Mouse (Mus musculus) gastrocnemius, postnatal 4 days (tissue): ENCODE measurements at regions not wholly inside any gene's neighbourhood (a gene's known extent, or its start where the extent isn't known, plus 50 kb on each side); places are given as distances from the start of the nearest gene placed in this dataset.
"Not testable (repeated sequence)": the region's sequence is repeated elsewhere in the genome, so short reads cannot be mapped to it uniquely, and the experiment has no call there.

Source experiments
- DNase-seq, 2 experiments: peaks; one replicate each; pipeline ENCODE4 v3.0.0; 2021 to 2022; ENCODE audit warnings: low spot score in 2 of 2, mixed read lengths in 2 of 2

DNA sequence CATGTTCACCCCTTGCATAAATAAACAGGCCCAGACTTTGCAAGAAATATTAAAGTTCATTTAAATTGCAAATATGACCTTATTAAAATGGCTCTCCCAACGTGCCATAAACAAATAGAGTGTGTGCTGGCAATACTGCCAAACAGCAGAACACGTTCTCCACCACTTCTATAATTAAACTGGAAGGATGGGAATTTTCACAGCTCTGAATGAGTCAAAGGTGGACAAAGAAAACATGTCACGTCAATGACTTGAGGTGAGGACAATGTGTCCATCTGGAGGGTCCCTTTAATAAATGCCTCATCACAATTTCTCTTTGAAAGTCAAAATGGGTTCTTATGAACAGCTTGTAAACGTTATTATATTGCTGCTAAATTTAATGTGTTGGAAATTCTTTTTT is 114.8 kb downstream of the Galc start:
- DNase-seq: no peak

DNA sequence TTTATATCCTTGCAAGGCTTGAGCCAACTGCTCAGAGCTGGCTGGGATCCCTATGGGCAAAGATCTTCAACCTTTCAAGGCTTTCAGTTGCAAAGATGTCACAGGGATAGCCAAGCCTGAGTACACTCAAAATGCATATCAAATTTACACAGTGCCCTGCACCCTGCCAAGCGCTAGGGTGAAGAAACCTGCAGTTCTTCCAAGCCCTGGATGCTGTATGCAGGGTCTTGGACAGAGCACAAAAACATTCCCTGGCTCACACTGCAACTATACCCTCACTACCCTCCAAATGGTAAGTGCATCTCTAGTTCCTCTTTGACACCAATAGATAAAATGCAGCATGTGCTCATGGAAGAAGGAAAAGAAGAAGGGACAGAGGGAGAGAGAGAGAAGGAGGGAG is 116.1 kb downstream of the Galc start:
- DNase-seq: no peak

DNA sequence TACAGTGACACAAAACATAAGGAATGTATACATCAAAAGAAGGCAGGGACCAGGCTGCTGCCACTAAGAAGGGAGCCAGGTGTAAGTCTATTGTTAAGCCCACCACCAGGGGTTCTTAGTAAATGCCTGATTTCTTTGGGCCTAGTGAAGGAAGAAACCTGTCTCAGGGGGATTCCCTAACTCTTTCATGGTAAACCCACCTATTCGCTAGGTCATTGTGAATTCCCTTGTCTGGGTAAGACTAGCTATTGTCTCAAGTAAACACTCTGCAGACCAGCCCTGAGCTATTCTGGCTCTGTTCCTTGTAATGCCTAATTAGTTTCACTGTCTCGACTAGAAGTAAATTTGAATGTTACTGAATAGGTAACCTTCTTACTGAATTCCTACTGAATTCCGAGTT is 119.4 kb downstream of the Galc start:
- not testable (repeated sequence) for DNase-seq

DNA sequence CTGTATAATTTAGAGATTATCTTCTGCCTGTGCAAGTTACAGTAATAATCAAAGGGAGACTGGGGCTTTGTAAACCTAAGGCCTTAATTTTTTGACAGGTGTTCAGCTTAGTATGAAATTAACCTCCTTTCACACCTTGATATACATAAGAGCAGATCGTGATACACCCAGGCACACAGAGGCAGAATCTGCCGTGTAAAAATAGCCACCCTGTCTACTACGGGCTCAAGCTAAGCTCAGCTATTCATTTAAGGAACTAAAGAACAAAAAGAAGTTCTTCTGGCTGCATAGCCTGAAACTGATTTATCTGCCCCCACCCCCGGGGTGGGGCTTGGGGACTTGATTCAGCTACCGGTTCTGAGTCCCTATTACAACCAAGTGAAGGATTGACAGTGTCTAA is 128.0 kb downstream of the Galc start:
- no peak for DNase-seq

DNA sequence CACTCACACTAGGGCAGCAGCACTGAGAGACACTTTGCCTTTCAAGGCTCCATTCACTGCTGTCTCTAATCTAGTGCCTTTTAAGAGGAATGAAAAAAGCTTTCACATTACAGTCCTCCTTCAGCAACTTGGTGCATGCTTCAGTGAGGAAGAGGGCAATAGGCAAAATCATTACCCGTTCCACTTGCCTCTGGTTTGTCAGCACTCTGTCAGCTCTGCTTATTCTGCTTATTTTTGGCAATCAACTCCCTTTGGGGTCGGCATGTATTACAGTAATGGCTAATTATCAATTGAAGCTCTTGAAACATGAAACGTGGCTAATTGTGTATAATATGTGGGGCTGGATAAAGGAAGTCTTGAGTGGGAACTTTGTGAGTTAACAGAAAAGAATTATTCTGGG is 135.7 kb downstream of the Galc start:
- no peak for DNase-seq

DNA sequence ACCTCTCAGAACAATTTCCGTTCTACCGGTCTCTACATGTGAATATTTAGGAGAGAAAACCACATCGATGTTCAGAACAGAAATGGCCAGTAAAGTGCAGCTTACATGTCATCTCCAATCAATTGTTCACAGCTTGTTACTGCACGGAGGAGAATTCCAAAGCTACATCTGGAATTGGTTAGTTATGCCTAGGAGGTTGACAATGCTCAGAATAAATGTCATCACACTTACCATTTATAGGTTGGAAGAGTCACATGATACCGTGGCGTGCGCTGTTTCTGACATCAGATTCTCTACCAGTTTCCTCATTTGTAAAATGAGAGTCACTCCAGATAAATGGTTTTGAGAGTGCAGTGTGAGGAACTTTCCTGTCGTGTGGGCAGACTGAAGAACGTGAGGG is 151.2 kb downstream of the Galc start:
- DNase-seq: no peak

DNA sequence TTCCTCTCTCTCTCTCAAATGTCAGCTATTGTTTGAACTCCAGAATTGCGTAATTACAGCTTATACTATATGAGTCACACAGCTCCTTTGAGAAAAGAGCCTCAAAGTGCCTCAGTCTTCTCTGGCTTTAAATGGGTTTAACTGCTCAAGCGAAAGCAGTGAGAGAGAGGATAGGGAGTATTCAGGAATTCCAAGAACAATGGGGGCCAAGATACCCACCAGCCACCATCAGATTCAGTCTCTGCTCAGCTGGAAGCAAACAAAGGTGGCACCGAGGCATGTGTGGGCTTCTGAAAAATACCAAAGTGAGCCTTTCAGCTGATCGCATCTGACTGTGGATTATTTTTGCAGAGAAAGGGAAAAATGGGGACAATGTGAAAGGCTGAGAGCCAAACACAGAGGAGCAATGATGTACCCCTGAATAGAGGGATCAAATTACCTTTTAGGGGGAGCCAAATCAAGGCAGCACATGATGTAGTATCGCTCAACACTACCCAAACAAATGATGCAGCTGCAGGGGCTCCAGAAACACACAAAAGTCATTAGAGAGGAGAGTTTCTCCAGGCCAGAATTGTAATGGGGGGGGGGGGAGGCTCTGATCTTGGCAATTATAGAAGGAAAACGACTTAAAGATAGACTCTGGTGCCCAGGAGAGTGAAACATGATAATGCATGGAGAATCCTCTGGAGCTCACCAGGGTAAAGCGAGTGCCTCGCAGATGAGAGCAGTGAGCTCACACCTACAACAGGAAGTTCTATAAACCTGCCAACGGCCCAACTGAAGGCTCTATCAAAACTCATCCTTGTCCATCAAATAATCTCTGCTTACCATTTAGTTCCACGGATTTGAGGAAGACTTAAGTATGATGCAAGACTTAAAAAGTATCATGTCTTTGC is 152.2 kb downstream of the Galc start:
- DNase-seq: no peak

DNA sequence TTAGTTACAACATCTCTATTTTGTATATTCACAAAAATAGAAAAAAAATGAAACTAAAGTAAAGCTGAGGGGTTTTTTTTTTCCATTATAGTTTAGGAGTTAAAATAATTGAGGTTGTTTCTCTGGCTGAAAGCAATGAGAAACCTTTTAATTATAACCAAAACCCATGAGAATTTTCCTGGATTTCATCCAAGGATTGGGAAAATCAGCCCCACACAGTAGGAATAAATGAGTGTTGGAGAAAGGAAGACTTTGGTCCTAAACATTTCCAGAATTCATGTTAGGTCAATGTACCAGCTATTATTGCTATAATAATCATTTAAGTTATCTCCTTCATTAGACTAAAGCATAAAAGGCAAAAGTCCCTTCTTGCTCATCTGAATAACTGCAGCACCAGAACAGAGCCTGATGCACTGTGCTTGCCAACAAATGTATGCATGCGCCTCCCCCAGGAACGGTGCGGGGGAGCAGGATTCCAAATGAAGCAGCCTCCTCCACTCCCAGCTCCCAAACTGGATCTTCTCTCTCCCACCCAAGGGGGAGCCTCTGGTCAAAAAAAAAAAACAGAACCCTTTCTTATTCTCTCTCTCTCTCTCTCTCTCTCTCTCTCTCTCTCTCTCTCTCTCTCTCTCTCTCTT is 153.0 kb downstream of the Galc start:
- DNase-seq: no peak

DNA sequence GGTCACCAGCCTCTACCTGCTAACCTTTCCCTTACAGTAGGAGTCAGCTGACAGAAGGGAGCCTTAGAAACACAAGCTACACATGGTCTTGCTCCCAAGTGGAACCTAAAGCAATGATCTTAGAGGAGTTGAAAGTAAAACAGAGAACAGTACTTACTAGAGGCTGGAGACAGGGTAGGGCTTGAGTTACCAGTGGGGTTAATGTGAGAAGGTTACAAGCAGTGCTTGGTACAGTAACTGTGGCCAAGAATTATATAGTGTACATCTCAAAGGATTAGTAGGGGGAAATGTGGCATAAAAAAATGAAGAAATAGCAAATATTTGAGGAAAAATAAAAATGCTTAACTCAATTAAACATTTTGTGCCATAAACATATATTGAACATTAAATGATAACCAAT is 153.5 kb downstream of the Galc start:
- DNase-seq: no peak

DNA sequence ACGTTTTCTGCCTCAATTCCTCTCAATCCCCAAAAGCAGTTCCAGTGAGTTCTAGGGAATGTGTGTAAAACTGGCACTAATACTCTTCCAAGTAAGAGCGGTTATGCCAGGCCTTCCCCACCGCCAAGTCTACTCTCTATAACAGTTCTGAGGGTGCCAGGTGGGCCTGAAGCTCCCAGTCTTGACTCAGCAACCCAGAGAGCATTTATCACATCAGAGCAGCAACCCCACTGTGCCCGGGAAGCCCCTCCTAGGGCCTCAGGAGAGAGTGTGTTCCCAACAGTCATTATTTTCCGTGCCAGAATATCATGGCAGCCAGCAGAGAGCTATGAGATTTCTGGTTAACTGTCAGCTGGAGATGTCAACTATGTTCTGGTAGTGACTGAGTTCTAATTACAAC is 169.1 kb downstream of the Galc start:
- DNase-seq: no peak

DNA sequence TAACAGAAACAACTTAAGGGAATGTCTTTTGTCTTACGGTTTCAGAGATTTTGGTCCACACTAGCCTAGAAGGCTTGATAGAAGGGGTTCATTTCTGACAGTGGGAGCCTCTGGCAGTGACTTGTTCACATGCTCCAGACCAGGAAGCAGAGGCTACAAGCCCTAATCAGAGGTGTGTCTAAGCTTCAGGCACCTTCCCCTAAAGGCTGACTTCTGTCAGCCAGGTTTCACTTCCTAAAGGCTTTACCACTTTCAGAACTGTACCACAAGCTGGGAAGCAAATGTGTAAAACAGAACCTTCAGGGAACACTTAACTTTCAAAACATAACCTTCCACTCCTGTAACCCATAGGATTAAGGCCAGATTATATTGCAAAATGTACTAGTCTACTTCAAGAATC is 180.9 kb downstream of the Galc start:
- no peak for DNase-seq

DNA sequence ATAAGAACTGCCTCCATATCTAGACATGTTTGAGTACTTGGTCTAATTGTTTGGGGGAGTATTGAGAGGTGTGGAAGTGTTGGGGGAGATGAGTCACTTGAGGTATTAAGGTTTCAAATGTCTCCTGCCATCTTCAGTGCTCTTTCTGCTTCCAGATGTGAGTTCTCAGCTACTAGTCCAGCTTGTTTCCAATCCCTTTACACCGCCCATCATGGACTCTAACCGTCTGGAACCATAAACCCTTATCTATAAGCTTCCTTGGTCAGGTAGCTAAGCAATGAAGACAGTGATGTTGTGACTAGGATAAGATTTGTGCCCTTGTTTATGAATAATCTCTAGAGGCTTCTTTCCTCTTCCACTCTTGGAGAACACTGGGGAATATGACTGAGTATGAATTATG is 183.7 kb downstream of the Galc start:
- DNase-seq: no peak

DNA sequence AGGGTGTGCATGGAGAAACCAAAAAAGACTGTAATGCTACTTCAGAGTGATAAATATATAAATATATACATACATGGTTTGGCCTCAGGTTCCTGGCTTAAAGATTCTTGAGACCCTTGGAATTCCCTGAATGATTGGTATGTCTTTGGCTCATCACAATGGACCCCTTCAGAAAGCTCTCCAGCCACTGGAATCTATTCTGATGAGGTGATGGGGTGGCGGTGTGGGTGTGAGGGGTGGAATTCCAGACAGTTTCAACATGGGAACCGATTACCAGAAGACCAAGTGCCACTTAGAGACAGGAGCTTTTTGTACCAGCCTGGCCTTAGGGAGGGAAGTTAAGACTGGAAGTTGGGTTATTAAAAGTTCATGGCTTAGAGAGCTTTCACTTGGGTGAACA is 190.1 kb downstream of the Galc start:
- no peak for DNase-seq

DNA sequence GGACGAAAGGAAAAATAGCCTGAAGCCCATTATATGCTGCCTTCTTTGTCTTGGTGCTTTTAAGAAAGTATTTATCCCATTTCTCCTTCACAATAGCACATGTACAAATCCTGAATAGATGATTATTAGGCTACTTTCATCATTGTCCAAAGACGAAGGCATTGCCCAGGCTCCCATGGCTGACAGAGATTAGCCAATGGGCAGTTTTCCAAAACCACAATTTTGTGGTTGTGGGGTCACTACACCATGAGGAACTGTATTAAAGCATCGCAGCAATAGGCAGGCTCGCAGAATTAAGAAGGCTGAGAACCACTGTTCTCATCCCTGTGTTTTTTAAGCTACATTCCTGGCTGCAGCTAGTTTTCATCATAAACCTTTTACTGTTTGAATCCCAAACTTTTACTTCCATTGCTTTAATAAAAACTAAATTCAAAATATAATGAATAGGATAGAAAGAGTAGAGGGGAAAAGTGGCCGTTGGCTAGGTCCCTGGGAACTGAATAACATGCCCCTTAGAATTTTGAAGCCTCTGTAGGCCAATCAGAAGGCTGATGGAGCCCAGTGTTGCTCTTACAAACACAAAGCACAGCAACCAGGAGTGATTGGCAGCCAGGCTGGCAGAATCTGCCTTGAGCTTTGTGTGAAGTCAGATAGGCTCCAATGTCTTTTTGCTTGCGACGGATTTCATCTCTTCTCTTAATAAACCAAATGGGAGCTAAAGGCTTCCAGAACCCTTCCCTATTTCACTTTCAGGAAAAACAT is 199.7 kb downstream of the Galc start:
- DNase-seq: no peak

DNA sequence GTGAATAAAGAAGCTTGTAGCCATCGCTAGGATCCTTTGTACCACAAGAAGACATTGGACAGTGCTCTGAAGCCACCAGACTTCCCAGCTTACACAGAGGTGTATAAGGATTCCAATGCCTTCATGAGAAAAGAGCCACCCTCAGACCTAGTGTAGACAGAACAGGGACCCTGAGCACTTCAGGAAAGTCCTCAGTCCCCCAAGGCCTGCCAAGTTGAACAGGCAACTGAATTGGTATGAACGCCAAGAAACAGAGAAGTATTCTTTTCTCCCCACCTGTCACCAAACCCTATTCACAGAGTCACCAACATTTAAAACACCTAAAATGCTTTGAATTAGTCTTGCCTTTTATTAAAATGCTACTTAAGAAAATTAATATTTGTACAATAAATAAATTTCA is 200.3 kb downstream of the Galc start:
- no peak for DNase-seq

DNA sequence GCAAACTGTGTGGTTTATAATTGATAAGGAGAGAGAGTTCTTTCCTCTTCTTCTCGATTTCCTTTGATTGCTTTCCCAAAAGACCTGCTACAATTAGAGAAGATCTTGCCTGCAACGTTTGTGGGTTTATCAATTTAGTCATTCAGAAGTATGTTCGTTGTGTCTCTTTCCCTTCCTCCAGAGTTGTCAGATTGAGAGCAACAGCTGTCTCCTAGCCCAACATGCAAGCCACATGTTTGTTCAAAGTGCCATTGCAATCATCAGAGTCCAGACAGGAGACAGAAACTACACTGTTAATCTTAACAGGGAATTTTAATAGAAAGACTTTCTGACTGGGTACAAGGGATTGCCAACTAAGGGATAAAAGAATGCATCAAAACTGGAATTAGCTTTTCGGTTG is 208.3 kb downstream of the Galc start:
- no peak for DNase-seq

DNA sequence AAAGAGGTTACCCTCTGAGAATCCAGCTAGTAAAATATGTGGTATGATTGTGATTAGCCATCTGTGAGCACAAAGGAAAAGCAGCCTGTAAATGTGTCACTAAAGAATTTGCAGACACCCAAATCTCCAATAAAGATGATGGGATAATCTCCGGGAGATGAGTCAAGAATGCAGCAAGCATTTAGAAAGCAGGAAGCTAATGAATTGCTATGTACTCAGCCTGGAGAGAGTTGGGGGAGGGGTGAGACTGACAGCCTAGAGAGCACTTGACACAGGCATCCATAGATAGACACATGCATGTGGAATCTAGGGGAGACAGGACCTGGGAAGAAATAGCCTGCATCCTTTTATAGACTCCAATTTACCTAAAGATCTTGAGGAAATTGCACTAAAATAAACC is 208.8 kb downstream of the Galc start:
- DNase-seq: no peak

DNA sequence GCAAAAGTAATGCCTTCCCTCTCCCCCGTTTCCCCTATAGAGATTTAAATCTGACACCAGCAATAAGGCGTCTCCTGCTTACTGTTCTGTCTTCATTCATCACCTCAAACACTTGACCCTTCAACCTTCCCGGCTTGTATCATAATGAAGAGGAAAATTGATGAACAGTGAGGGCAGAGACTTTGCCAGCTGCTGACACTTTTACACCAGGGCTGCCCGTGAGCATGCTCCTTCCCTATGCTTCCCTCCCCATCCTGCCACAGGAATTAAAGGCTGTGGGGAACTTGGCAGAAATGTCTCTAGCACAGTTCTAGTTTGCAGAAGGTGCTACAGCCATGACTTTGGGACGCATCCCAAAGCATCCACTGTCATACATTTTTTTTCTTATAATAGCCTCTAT is 209.2 kb downstream of the Galc start:
- no peak for DNase-seq

DNA sequence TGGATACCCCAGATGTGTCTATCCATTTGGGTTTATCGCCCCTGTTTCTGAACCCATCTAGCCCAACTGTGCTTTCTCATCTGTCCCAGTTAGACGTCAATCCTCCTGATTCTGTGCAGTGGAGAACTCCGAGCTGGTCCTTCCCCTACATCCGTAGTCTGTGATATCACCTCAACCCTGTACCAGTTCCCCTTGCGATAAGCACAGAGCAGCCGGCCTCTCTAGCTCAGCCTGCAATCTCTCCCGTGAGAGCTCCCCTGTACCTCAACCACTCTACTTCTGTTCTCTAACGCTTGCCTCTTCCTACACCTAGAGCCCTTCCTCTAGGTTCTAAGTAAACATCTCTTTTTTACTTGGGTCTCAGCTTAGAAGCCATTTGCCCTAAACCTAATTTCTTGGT is 211.5 kb downstream of the Galc start:
- no peak for DNase-seq

DNA sequence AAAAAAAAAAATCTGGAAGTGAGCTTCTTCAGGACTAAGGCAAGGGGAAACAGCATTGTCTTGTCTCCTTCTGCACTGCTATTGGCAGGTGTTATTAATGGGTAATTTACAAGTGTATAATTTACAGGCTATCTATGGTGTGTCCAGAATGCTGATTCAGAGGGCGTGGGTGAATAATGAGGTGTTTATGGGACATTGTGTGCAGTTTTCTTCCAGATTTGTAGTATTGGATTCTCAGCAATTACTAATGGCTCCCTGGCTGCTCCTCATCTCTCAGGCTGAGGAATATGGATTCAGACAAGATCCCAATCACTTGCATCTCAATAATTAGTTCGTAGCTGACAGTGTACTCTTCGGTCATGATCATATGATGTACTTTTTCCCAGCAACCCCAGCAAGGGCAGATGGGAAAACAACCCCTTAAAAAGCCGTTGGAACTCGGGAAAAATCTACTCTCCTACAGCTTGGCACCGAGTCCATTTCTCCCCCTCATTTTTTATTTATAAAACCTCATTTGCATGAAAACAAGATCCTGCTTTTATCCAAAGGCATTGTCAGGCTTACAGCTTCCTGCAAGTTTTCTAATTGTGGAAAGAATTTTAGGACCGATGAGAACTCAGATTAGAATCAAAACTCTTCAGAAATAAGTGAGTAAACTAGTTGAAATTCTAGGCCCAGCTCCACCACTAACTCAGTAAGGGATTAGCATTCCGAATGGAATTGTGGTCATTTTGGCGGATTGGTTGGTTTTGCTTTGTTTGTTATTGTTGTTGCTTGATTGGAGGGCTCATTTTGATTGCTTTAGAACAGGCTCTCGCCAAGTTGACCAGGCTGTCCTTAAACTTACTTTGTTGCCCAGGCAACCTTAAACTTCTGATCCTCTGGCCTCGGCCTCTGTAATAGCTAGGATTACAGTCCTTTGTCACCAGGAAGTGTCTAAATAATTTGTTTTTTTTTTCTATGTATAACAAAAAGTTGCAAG is 212.5 kb downstream of the Galc start:
- DNase-seq: no peak
